Mouse (Mus musculus) intestine, postnatal 0 days (tissue): ENCODE results near the gene Fopnl. TPM values are rescaled to one million over a fixed set of nuclear protein-coding genes. Genes with fewer than 3 reads are reported as not detected.

Experiments used
- ATAC-seq: fragments of 200-750 bp; cut with Nextera tagmentation; 2 replicates; pipeline ENCODE4 v1.8.0; 2017; ENCODE audit warnings: mild to moderate bottlenecking, moderate TSS enrichment, moderate library complexity
- H3K27ac ChIP-seq: fragments of 300-500 bp; sonication (generic); 2 replicates; pipeline ENCODE4 v1.5.1; 2014; ENCODE audit warnings: mild to moderate bottlenecking, low read depth, low read length, moderate library complexity
- H3K27me3 ChIP-seq: fragments of 300-500 bp; sonication (generic); replicated peaks from 2 replicates; pipeline ENCODE4 v1.6.1; 2014; ENCODE audit warnings: low read length, mixed read lengths; ENCODE audit not compliant: control insufficient read depth, insufficient read depth
- H3K36me3 ChIP-seq: fragments of 300-500 bp; sonication (generic); 2 replicates; pipeline ENCODE4 v1.6.1; 2014; ENCODE audit warnings: mild to moderate bottlenecking, moderate library complexity; ENCODE audit not compliant: control insufficient read depth, insufficient read depth
- H3K4me1 ChIP-seq: fragments of 300-500 bp; sonication (generic); replicated peaks from 2 replicates; pipeline ENCODE4 v1.6.1; 2014; ENCODE audit warnings: antibody characterized with exemption, low read length, mixed read lengths; ENCODE audit not compliant: control insufficient read depth, insufficient read depth
- H3K4me2 ChIP-seq: fragments of 300-500 bp; sonication (generic); replicated peaks from 2 replicates; pipeline ENCODE4 v1.6.1; 2014; ENCODE audit warnings: low read depth, mild to moderate bottlenecking, moderate library complexity
- H3K4me3 ChIP-seq: fragments of 300-500 bp; sonication (generic); 2 replicates; pipeline ENCODE4 v1.5.1; 2014; ENCODE audit warnings: low read depth, low read length
- H3K9ac ChIP-seq: fragments of 300-500 bp; sonication (generic); 2 replicates; pipeline ENCODE4 v1.6.1; 2014; ENCODE audit warnings: mild to moderate bottlenecking, low read depth, low read length
- H3K9me3 ChIP-seq: fragments of 300-500 bp; sonication (generic); 2 replicates; pipeline ENCODE4 v1.6.1; 2016; ENCODE audit warnings: mixed run types; ENCODE audit not compliant: control insufficient read depth
- CTCF ChIP-seq: sonication (generic); IDR thresholded peaks from 2 replicates; pipeline ENCODE4 v1.5.1; 2016; ENCODE audit warnings: low read depth, mild to moderate bottlenecking, control low read depth, antibody characterized with exemption, moderate library complexity
- WGBS: fragments of 180-500 bp; shearing (Covaris S2); extraction: QIAGEN DNeasy Blood & Tissue Kit; methylation state at CpG from one replicate; pipeline ENCODE4 v1.1.7; 2014; 5-methylcytosine and 5-hydroxymethylcytosine counted together
- polyA plus RNA-seq: library from polyadenylated mRNA; unstranded; fragments of >200 nt; fragmentation: Nextera tagmentation; extraction: Ambion mirVana; gene quantifications from 2 replicates; pipeline ENCODE4 v1.2.1, GENCODE M21; 2015

The Fopnl gene
- polyA plus RNA-seq, 1 experiment from 2014 or later, result 66.3 TPM

- Histone ChIP-seq H3K27me3 (no peaks in the 10 kb centered on the region; the same call in 1 of the 2 replicates), H3K9ac (peak within 1 kb of the TSS; percentile 63), H3K9me3 (no peaks in the 10 kb centered on the region), H3K27ac (no peak within 1 kb of the TSS; the same call in 1 of the 2 replicates), H3K36me3 (no peaks in the 10 kb centered on the region), H3K4me2 (peak within 1 kb of the TSS; percentile 96), H3K4me1 (no peaks in the 10 kb centered on the region), H3K4me3 (peak within 1 kb of the TSS; percentile 70)
- under 1% methylated on average over 63 of the region's 64 CpGs for WGBS
- ATAC-seq, result peak; percentile 96
- TF ChIP-seq CTCF, result peak; percentile 31
Measured at GRCm38 (mm10) chr16:14361362-14362098, 44.3 kb upstream of the Fopnl start, which contains the start of gene Abcc1. Abcc1 (plus strand) TSS chr16:14361558.

GRCm38 (mm10) chr16:14360931-14361330 lies 43.7 kb upstream of the Fopnl start:
- H3K4me3 ChIP-seq, result peak overlapping the region; percentile 70
- no peaks in the 10 kb centered on the region; the same call in 1 of the 2 replicates for H3K27me3 ChIP-seq
- WGBS, result 5% methylated on average over 7 of the region's 7 CpGs
- no peak for TF ChIP-seq CTCF
- H3K4me1 ChIP-seq, result no peaks in the 10 kb centered on the region
- no peak for ATAC-seq
- no peak overlapping the region for H3K27ac ChIP-seq
- H3K9me3 ChIP-seq, result no peaks in the 10 kb centered on the region
- H3K9ac ChIP-seq, result peak overlapping the region; percentile 63
- no peaks in the 10 kb centered on the region for H3K36me3 ChIP-seq
- peak overlapping the region; percentile 96 for H3K4me2 ChIP-seq

GRCm38 (mm10) chr16:14358531-14358930 lies 41.3 kb upstream of the Fopnl start:
- Histone ChIP-seq H3K27ac (no peak overlapping the region), H3K4me3 (no peak overlapping the region), H3K4me1 (no peaks in the 10 kb centered on the region), H3K9ac (no peak overlapping the region), H3K9me3 (no peaks in the 10 kb centered on the region), H3K27me3 (no peaks in the 10 kb centered on the region; the same call in 1 of the 2 replicates), H3K4me2 (no peak overlapping the region), H3K36me3 (no peaks in the 10 kb centered on the region)
- TF ChIP-seq CTCF, result no peak
- 81% methylated on average over 1 of the region's 1 CpGs for WGBS
- ATAC-seq, result no peak

GRCm38 (mm10) chr16:14357859-14358258 lies 40.7 kb upstream of the Fopnl start:
- no peaks in the 10 kb centered on the region; the same call in 1 of the 2 replicates for H3K27me3 ChIP-seq

GRCm38 (mm10) chr16:14352663-14353062 lies 35.5 kb upstream of the Fopnl start:
- Histone ChIP-seq H3K9me3 (no peaks in the 10 kb centered on the region), H3K9ac (no peak overlapping the region), H3K27me3 (no peaks in the 10 kb centered on the region), H3K4me1 (no peaks in the 10 kb centered on the region), H3K27ac (no peak overlapping the region), H3K36me3 (no peaks in the 10 kb centered on the region), H3K4me3 (no peak overlapping the region), H3K4me2 (no peak overlapping the region)
- ATAC-seq, result no peak
- 45% methylated on average over 5 of the region's 5 CpGs for WGBS
- TF ChIP-seq CTCF, result no peak

More at GRCm38 (mm10) chr16:14357859-14358258, 40.7 kb upstream of the Fopnl start:
- ATAC-seq, result no peak
- H3K4me2 ChIP-seq, result no peak overlapping the region
- H3K36me3 ChIP-seq, result no peaks in the 10 kb centered on the region
- no peak overlapping the region for H3K4me3 ChIP-seq
- whole genome bisulfite sequencing, result 65% methylated on average over 2 of the region's 2 CpGs
- TF ChIP-seq CTCF, result no peak
- no peak overlapping the region for H3K9ac ChIP-seq
- no peak overlapping the region for H3K27ac ChIP-seq
- no peaks in the 10 kb centered on the region for H3K4me1 ChIP-seq
- no peaks in the 10 kb centered on the region for H3K9me3 ChIP-seq

- Histone ChIP-seq H3K27me3 (no peaks in the 10 kb centered on the region), H3K4me2 (no peak overlapping the region), H3K4me1 (no peaks in the 10 kb centered on the region), H3K9ac (no peak overlapping the region), H3K36me3 (no peaks in the 10 kb centered on the region), H3K4me3 (no peak overlapping the region), H3K9me3 (no peaks in the 10 kb centered on the region), H3K27ac (no peak overlapping the region)
- 81% methylated on average over 3 of the region's 3 CpGs for WGBS
- TF ChIP-seq CTCF, result no peak
- ATAC-seq, result no peak
Measured at GRCm38 (mm10) chr16:14352234-14352633, 35.0 kb upstream of the Fopnl start.
